Mouse (Mus musculus): ENCODE data around the gene Fign.

The Fign gene

DNA sequence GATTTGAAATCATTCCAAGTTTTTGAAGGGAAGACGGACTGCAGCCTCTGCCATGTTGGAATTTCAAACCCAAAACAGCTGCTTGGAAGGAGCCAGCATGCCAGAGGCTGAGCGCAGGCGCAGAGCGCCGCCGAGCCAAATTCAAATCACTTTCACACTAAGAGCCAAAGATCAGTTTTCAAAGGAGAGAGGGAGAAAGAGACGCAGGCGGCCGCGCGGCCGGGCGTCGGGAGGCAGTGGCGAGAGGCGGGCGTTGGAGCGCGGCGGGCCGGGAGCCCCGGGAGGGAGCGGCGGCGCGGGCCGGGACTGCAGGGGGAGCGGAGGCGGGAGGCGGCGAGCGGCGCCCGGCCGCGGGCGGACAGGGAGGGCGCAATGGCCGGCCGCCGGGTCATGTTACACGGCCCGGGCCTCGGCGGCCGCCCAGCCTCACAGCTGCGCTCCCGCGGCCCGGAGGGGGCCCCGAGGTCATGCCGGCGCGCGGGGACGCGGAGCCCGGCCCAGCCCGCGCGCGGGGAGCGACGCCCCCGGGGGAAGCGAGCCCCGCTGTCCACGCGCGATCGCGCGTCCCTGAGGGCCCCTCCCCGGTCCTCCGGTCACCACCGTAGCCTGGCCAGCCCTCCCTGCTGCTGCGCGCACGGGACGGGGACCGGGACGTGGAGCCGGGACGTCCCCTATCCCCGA lies at the start of gene Fign:
TSS of gene Fign (minus strand) at position 102 of the 681 bp plus-strand sequence.
- in situ Hi-C loops (cut with MboI, MseI), result no loop called here

DNA sequence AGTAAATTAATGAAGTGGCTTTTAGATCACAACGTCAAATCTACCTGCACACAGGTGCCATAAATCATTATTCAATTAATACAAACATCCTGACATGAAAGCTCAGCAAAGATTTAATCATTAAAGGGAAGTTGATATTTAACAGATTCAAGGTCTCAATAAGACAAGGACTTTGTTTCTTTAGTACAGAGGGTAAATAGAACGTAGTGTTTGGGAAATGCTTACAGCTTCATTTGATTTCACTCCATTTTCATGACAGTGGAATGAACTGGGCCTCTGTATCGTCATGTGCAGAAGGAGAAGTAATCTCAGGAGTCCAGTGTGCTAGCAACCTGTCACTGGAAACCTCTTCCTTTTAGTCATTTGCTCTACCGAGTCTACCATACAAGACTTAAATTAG lies 35.8 kb upstream of the Fign start:
- in situ Hi-C loops (cut with MboI, MseI), result no loop called here

DNA sequence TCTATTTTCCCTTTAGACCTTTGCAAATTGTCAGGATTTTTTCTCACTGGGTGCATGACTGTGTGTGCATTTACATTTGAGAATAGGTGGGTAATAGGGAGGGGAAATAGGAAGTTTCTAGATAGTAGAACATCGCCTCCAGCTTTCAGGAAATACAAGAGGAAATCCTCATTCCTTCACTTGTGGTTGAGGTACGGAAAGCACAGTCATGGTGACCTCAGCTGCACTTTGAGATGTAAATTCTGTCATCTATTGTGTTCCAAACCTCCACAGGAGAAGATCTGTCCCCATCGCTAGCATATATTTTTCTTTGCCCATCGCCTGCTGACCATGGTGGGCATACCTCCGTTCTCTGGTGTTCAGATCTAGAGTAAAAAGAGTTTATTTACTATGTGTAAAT lies 22.7 kb upstream of the Fign start:
- in situ Hi-C loops (cut with MboI, MseI), result no loop called here

DNA sequence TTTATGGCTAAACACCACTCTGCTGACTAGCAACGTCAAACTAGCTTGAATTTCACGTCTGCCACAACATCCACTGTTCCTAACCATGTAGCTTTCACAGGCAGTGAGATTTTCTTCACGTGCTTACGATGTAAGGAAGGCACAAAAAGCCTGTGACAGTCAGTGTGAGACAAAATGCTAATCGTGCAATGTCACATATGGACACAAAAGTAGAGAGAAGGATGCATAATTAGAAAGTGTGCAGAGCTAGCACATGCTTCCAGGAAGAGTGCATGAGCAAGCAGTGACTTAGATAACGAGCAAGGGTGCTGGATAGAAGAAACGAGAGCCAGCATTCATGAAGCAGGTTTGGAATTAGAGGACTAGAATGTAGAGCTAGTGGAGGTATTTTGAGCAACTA lies 18.8 kb upstream of the Fign start:
- in situ Hi-C loops (cut with MboI, MseI), result no loop called here

- in situ Hi-C loops (cut with MboI, MseI), result no loop called here
Measured at GRCm38 (mm10) chr2:64111133-64111532, 13.3 kb upstream of the Fign start.

DNA sequence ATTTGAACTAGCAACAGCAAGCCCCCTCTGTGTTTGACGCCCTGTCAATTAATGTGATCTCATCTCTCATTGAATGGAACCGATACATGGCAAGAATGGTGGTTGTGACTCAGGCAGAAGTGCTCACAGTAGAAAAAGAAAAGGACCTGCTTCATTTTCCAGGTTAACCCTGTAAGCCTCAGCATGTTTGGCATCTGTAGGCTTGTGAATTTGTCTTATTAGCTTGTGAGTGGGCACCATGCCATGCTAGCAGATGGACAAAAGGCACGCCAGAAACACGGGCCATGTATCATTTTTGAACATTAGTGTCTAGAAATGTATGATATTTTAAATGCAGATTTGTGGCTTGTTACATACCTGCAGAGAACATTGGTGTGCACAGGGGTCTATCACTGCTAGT lies 12.0 kb upstream of the Fign start:
- in situ Hi-C loops (cut with MboI, MseI), result no loop called here

- in situ Hi-C loops (cut with MboI, MseI), result no loop called here
Measured at GRCm38 (mm10) chr2:64108040-64108439, 10.2 kb upstream of the Fign start.

DNA sequence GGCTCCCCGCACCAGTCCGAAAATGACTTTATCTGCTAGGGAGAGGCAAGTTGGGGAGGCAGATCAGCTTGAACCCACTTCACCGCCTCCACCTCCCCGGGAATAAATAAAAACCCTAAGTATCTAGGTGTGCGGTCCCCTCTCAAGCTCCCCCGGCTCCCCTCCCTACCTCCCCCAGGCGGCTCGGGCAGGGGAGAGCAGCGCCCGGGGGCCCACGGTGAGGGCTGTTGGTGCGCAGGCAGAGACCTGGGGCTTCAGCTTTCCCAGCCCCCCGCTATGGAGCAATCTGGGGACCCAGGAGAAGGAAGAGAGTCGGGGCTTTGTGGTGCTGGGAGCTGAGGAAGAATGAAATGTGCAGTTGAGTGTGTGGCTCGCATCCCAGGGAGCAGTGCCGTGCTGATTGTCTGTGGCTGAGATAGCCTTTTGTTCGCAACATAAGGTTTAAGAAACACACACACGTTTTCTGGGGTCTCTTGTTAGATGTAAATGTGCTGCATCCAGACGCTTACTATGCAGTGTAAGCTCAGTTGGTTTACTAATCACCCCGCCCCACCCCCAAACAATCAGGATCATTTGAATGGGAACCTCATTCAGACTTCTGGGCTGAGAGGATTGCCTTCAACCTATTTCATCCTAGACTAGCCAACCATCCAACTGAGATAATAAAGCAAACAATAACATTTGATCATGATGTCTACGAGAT lies 931 bp upstream of the Fign start:
- in situ Hi-C loops (cut with MboI, MseI), result no loop called here

- in situ Hi-C loops (cut with MboI, MseI), result no loop called here
Measured at GRCm38 (mm10) chr2:64096721-64097411, 972 bp downstream of the Fign start.

DNA sequence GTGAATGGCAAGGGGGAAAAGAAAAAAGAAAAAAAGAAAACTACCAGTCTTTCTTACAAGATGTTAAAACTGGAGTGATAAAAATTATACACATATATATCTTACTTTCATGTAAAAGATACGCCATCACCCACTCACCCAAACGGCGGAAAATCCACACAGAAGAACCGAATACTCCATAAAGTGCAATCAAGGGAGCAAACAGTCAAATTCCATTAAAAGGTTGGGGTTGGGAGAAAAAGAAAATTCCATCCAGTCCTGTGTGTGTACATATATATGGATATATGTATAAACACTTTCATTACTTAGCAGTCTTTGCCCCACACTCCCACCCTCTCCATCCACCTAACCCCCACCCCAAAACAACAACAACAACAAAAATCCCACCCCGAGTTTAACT lies 1.7 kb downstream of the Fign start:
- in situ Hi-C loops (cut with MboI, MseI), result no loop called here

GRCm38 (mm10) chr2:64095561-64095960 lies 2.3 kb downstream of the Fign start:
- in situ Hi-C loops (cut with MboI, MseI), result no loop called here

DNA sequence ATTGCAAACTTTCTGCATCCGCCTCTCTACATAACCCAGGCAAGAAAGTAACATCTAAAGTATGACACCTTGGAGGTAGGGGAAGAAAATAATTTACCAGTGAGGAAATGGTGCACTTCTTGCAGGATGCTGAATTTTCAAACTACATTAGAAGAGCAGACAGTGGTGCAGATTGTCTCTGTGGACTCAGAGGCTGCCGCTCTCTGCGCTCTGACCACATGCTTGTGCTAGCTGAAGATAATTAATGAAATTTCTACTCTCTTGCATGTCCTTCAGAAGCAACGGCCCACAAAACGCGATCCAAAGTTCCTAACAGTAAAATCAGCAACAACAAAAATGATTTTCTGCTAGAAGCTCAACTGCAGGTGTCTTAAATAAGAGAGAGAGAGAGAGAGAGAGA lies 4.8 kb downstream of the Fign start:
- in situ Hi-C loops (cut with MboI, MseI), result no loop called here

GRCm38 (mm10) chr2:64083853-64084427 lies 13.9 kb downstream of the Fign start:
- in situ Hi-C loops (cut with MboI, MseI), result no loop called here

DNA sequence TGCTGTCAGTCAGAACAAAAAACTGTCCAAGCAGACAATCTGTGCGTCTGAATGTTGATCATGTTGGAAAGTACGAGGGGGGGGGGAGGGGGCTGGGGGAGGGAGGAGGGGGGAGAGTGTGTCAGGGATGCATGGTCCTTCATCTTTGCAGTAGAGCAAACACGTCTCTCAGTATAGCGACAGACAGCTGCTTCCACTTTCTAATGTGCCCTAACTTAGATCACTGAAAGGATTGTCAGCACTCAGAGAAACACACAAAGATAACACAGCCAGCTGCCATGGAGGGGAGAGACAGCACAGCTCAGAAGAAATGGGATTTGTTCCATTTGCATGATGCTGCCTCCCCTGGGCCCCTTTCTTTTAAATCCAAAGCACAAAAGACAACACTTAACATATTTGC lies 18.1 kb downstream of the Fign start:
- in situ Hi-C loops (cut with MboI, MseI), result no loop called here

- in situ Hi-C loops (cut with MboI, MseI), result no loop called here
Measured at GRCm38 (mm10) chr2:64078551-64078950, 19.3 kb downstream of the Fign start.

DNA sequence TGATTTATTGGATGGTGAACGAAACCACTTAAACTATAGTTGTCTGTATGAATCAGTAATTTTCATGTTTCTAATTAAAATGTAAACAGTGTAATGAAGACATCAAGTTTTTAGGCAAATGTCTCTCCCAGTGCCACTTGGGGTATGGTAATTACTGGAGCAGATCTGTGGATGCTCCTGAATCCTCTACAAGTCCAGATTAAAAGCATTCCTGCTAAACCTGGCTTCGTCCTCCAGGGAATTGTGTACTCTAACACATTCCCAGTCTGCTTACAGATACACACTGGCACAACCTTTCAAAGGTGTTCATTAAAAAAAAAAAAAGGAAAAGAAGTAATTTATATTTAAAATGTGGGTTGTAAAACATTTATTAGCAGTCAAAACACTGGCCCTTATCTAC lies 20.0 kb downstream of the Fign start:
- in situ Hi-C loops (cut with MboI, MseI), result no loop called here

DNA sequence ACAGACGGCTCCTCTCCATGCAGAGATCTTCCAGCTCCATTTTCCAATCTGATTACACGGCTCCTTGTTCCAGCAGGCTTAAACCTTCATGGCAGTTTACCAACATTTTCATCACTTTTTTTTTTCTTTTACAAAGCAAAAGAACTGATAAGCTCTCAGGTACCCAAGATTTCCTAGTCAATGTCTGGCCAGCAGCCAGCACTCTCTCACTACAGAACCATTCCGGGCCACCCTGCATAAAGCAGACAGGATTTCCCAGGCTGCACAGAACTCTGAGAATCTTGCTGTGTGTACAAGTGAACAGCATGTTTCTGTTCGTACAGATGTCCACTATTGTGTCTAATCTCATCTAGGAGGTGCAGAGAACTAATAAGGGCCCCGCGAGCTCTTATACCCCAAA lies 22.0 kb downstream of the Fign start:
- in situ Hi-C loops (cut with MboI, MseI), result no loop called here

DNA sequence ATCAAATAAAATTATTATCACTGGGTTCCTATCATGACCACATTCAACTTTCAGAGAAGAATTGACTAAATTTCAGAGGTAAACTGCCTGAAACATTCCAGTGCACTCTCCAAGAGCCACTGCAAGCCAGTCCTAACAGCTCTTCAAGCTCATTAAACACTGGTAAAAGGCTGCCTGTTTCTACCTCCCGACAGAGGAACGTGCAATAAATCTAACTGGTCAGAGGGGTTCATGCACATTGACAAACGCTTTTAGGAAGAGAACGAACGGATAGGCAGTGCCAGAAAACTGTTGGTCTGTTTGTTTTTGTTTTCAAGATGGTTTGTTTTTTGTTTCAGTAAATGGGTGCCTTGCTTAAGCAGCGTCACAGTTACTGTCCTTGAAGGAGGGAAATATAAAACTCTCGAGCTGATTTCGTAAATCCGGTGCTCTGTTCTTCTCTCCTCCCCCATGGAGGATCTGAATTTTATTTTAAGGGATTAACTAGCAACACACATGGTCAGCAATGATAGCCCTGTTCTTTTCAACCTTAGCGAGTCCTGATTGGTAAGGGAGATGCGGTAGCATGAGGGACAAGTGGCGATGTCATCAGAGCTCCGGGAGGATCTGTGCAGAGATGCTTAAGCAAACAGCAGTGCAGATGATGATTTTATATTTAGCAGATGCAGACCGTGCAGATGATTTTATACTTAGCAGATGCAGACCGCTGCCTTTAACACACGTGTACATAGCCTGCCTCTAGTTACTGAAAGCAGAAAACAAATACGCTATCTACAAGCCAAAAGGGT lies 23.0 kb downstream of the Fign start:
- in situ Hi-C loops (cut with MboI, MseI), result no loop called here

DNA sequence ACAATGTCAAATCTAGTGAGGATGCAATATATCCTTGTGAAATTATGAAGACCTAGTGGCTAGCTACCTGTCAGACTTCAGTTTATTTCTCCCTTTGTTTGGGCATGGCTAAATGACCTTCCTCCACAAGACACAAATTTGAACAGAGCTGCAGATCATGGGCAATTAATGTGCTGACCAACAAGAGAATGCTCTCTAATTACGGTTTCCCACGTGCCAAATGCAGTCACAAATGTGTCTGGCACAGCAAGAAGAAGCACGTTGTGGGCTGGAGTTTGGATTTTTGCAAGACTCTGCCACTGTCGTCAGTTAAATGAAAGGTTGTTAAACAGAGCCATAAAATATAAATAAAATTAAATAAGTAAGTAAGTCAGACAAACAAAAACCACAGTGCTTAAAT lies 25.7 kb downstream of the Fign start:
- in situ Hi-C loops (cut with MboI, MseI), result no loop called here

GRCm38 (mm10) chr2:64069950-64070695 lies 27.7 kb downstream of the Fign start:
- in situ Hi-C loops (cut with MboI, MseI), result no loop called here

DNA sequence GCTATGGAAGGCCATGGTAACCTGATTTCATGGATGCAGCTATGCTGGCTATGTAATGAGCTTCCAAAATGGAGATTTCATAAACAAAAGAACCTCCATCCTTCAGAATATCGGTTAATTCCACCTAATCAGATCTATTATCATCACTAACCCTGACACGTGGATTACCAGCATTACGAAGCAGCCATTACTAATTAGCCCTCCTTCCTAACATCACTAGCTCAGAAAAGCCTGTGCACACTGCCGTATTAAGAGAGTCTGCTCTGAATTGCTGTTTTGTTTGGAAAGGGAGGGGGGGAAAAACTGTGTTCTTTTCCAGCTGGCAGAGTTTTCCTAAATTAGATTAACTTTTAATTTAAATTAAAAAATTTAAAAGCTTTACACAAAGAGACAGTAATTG lies 32.3 kb downstream of the Fign start:
- in situ Hi-C loops (cut with MboI, MseI), result no loop called here

Measured in T-helper 2 cell (primary cell).